Mouse (Mus musculus): ENCODE measurements around the gene Rps25. TPM values are rescaled to one million over a fixed set of nuclear protein-coding genes. Genes with fewer than 3 reads are reported as not detected.
"Not testable (repeated sequence)": the region's sequence is repeated elsewhere in the genome, so short reads cannot be mapped to it uniquely, and the experiment has no call there.

The Rps25 gene
- polyA plus RNA-seq, 1 experiment from 2014 or later, result 1,598 TPM

GRCm38 (mm10) chr9:44423576-44423975 lies 16.6 kb downstream of the Rps25 start:
- Histone ChIP-seq H3K36me3 (ENCODE audit: control insufficient read depth, insufficient read depth, low read length) (no peaks in the 10 kb centered on the region), H3K4me2 (ENCODE audit: low read depth, low read length) (no peak overlapping the region), H3K27me3 (ENCODE audit: control insufficient read depth, insufficient read depth, low read length) (no peaks in the 10 kb centered on the region), H3K4me1 (ENCODE audit: control insufficient read depth, insufficient read depth, low read length) (no peaks in the 10 kb centered on the region), H3K9me3 (replicated peaks; ENCODE audit: control insufficient read depth, low read length) (0 out of 2 replicates have a peak, but pooled peaks cover 3% of the 10 kb centered on the region), H3K4me3 (replicated peaks; ENCODE audit: low read length) (no peak overlapping the region), H3K9ac (ENCODE audit: low read length) (no peak overlapping the region), H3K27ac (ENCODE audit: low read length) (no peak overlapping the region)
- 82% methylated on average over 4 of the region's 4 CpGs for WGBS
- ATAC-seq (ENCODE audit: insufficient read depth, low FRiP score), result no peak

GRCm38 (mm10) chr9:44432577-44433185 lies 25.7 kb downstream of the Rps25 start:
- no peaks in the 10 kb centered on the region for H3K9me3 ChIP-seq (replicated peaks; ENCODE audit: control insufficient read depth, low read length)
- H3K36me3 ChIP-seq (ENCODE audit: control insufficient read depth, insufficient read depth, low read length), result no peaks in the 10 kb centered on the region
- H3K4me1 ChIP-seq (ENCODE audit: control insufficient read depth, insufficient read depth, low read length), result no peaks in the 10 kb centered on the region
- H3K27me3 ChIP-seq (ENCODE audit: control insufficient read depth, insufficient read depth, low read length), result no peaks in the 10 kb centered on the region
- H3K9ac ChIP-seq (ENCODE audit: low read length), result no peak overlapping the region
- no peak for ATAC-seq (ENCODE audit: insufficient read depth, low FRiP score)
- no peak overlapping the region for H3K4me3 ChIP-seq (replicated peaks; ENCODE audit: low read length)
- H3K4me2 ChIP-seq (ENCODE audit: low read depth, low read length), result no peak overlapping the region
- 42% methylated on average over 5 of the region's 5 CpGs for WGBS
- no peak overlapping the region for H3K27ac ChIP-seq (ENCODE audit: low read length)

- no peaks in the 10 kb centered on the region for H3K9me3 ChIP-seq (replicated peaks; ENCODE audit: control insufficient read depth, low read length)
- no peak for ATAC-seq (ENCODE audit: insufficient read depth, low FRiP score)
- no peak overlapping the region for H3K4me2 ChIP-seq (ENCODE audit: low read depth, low read length)
- H3K27ac ChIP-seq (ENCODE audit: low read length), result no peak overlapping the region
- H3K4me3 ChIP-seq (replicated peaks; ENCODE audit: low read length), result no peak overlapping the region
- 77% methylated on average over 6 of the region's 6 CpGs for WGBS
- H3K27me3 ChIP-seq (ENCODE audit: control insufficient read depth, insufficient read depth, low read length), result no peaks in the 10 kb centered on the region
- no peaks in the 10 kb centered on the region for H3K36me3 ChIP-seq (ENCODE audit: control insufficient read depth, insufficient read depth, low read length)
- H3K4me1 ChIP-seq (ENCODE audit: control insufficient read depth, insufficient read depth, low read length), result no peaks in the 10 kb centered on the region
- H3K9ac ChIP-seq (ENCODE audit: low read length), result no peak overlapping the region
Observed at GRCm38 (mm10) chr9:44435747-44436146, 28.8 kb downstream of the Rps25 start.

GRCm38 (mm10) chr9:44440961-44441360 lies 34.0 kb downstream of the Rps25 start, which contains the start of gene Foxr1:
Foxr1 (minus strand) TSS chr9:44441136.
- WGBS, result 64% methylated on average over 19 of the region's 19 CpGs
- no peaks in the 10 kb centered on the region for H3K9me3 ChIP-seq (replicated peaks; ENCODE audit: control insufficient read depth, low read length)
- H3K27me3 ChIP-seq (ENCODE audit: control insufficient read depth, insufficient read depth, low read length), result no peaks in the 10 kb centered on the region
- no peaks in the 10 kb centered on the region for H3K36me3 ChIP-seq (ENCODE audit: control insufficient read depth, insufficient read depth, low read length)
- ATAC-seq (ENCODE audit: insufficient read depth, low FRiP score), result no peak
- no peak within 1 kb of the TSS for H3K9ac ChIP-seq (ENCODE audit: low read length)
- H3K4me2 ChIP-seq (ENCODE audit: low read depth, low read length), result no peak within 1 kb of the TSS
- no peaks in the 10 kb centered on the region for H3K4me1 ChIP-seq (ENCODE audit: control insufficient read depth, insufficient read depth, low read length)
- no peak within 1 kb of the TSS for H3K4me3 ChIP-seq (replicated peaks; ENCODE audit: low read length)
- no peak within 1 kb of the TSS for H3K27ac ChIP-seq (ENCODE audit: low read length)

GRCm38 (mm10) chr9:44444402-44445025 lies 37.6 kb downstream of the Rps25 start:
- ATAC-seq (ENCODE audit: insufficient read depth, low FRiP score); H3K27ac ChIP-seq (ENCODE audit: low read length); H3K4me1 ChIP-seq (ENCODE audit: control insufficient read depth, insufficient read depth, low read length); H3K4me3 ChIP-seq (replicated peaks; ENCODE audit: low read length); H3K36me3 ChIP-seq (ENCODE audit: control insufficient read depth, insufficient read depth, low read length); H3K27me3 ChIP-seq (ENCODE audit: control insufficient read depth, insufficient read depth, low read length); H3K9me3 ChIP-seq (replicated peaks; ENCODE audit: control insufficient read depth, low read length); H3K9ac ChIP-seq (ENCODE audit: low read length); H3K4me2 ChIP-seq (ENCODE audit: low read depth, low read length): not testable (repeated sequence)
- WGBS, result 73% methylated on average over 7 of the region's 7 CpGs

GRCm38 (mm10) chr9:44450387-44450786 lies 43.4 kb downstream of the Rps25 start:
- no peak for ATAC-seq (ENCODE audit: insufficient read depth, low FRiP score)
- H3K9me3 ChIP-seq (replicated peaks; ENCODE audit: control insufficient read depth, low read length), result no peaks in the 10 kb centered on the region

GRCm38 (mm10) chr9:44454132-44454890 lies 47.4 kb downstream of the Rps25 start:
- peaks cover 4% of the 10 kb centered on the region for H3K4me1 ChIP-seq (ENCODE audit: control insufficient read depth, insufficient read depth, low read length)
- no peaks in the 10 kb centered on the region for H3K36me3 ChIP-seq (ENCODE audit: control insufficient read depth, insufficient read depth, low read length)
- H3K4me2 ChIP-seq (ENCODE audit: low read depth, low read length), result peak overlapping the region; percentile 33; the same call in 1 of the 2 replicates
- peak overlapping the region; percentile 10; the same call in 1 of the 2 replicates for H3K4me3 ChIP-seq (replicated peaks; ENCODE audit: low read length)
- peak overlapping the region; percentile 35; the same call in 1 of the 2 replicates for H3K9ac ChIP-seq (ENCODE audit: low read length)
- ATAC-seq (ENCODE audit: insufficient read depth, low FRiP score), result peak; percentile 82; the same call in 1 of the 2 replicates
- H3K9me3 ChIP-seq (replicated peaks; ENCODE audit: control insufficient read depth, low read length), result no peaks in the 10 kb centered on the region
- no peaks in the 10 kb centered on the region for H3K27me3 ChIP-seq (ENCODE audit: control insufficient read depth, insufficient read depth, low read length)
- peak overlapping the region; percentile 58; the same call in 1 of the 2 replicates for H3K27ac ChIP-seq (ENCODE audit: low read length)
- WGBS, result 8% methylated on average over 14 of the region's 14 CpGs

More at GRCm38 (mm10) chr9:44450387-44450786, 43.4 kb downstream of the Rps25 start:
- H3K27me3 ChIP-seq (ENCODE audit: control insufficient read depth, insufficient read depth, low read length), result no peaks in the 10 kb centered on the region
- H3K4me1 ChIP-seq (ENCODE audit: control insufficient read depth, insufficient read depth, low read length), result no peaks in the 10 kb centered on the region
- no peak overlapping the region for H3K27ac ChIP-seq (ENCODE audit: low read length)
- no peak overlapping the region for H3K4me2 ChIP-seq (ENCODE audit: low read depth, low read length)
- H3K4me3 ChIP-seq (replicated peaks; ENCODE audit: low read length), result no peak overlapping the region
- H3K9ac ChIP-seq (ENCODE audit: low read length), result no peak overlapping the region
- no peaks in the 10 kb centered on the region for H3K36me3 ChIP-seq (ENCODE audit: control insufficient read depth, insufficient read depth, low read length)

GRCm38 (mm10) chr9:44454891-44455220 lies 47.9 kb downstream of the Rps25 start, which contains the start of gene Upk2:
Upk2 (minus strand) TSS chr9:44454976.
- Histone ChIP-seq H3K27me3 (ENCODE audit: control insufficient read depth, insufficient read depth, low read length) (no peaks in the 10 kb centered on the region), H3K9me3 (replicated peaks; ENCODE audit: control insufficient read depth, low read length) (no peaks in the 10 kb centered on the region), H3K27ac (ENCODE audit: low read length) (peak within 1 kb of the TSS; percentile 58), H3K36me3 (ENCODE audit: control insufficient read depth, insufficient read depth, low read length) (no peaks in the 10 kb centered on the region), H3K9ac (ENCODE audit: low read length) (peak within 1 kb of the TSS; percentile 35; the same call in 1 of the 2 replicates), H3K4me1 (ENCODE audit: control insufficient read depth, insufficient read depth, low read length) (peaks cover 4% of the 10 kb centered on the region), H3K4me3 (replicated peaks; ENCODE audit: low read length) (peak within 1 kb of the TSS; percentile 10; the same call in 1 of the 2 replicates), H3K4me2 (ENCODE audit: low read depth, low read length) (peak within 1 kb of the TSS; percentile 33; the same call in 1 of the 2 replicates)
- 38% methylated on average over 4 of the region's 4 CpGs for WGBS
- ATAC-seq (ENCODE audit: insufficient read depth, low FRiP score), result 0 out of 2 replicates have a peak, but pooled peaks have one; percentile 14
